Mouse (Mus musculus): ENCODE data around the gene Cdc42ep4. TPM values are rescaled to one million over a fixed set of nuclear protein-coding genes. Genes with fewer than 3 reads are reported as not detected.
A peak's percentile ranks its signal among the peaks of the same experiment; 100 is the strongest.

Gene Cdc42ep4
- polyA plus RNA-seq, 1 experiment = 32.4 TPM

- H3K36me3 ChIP-seq (ENCODE audit: control insufficient read depth, insufficient read depth, low read length, poor library complexity, severe bottlenecking) = peaks cover 24% of the 10 kb centered on the region
Observed at GRCm38 (mm10) chr11:113731945-113732612, 19.6 kb downstream of the Cdc42ep4 start.

GRCm38 (mm10) chr11:113730879-113731278 is 20.8 kb downstream of the Cdc42ep4 start:
- Histone ChIP-seq H3K9me3 (replicated peaks; ENCODE audit: control insufficient read depth, insufficient read depth, low read length, poor library complexity, severe bottlenecking) (no peaks in the 10 kb centered on the region), H3K27me3 (ENCODE audit: control insufficient read depth, insufficient read depth, low read length, poor library complexity, severe bottlenecking) (no peaks in the 10 kb centered on the region), H3K27ac (ENCODE audit: insufficient read depth, low read length) (no peak overlapping the region), H3K36me3 (ENCODE audit: control insufficient read depth, insufficient read depth, low read length, poor library complexity, severe bottlenecking) (peaks cover 25% of the 10 kb centered on the region), H3K9ac (ENCODE audit: low read depth, poor library complexity, severe bottlenecking) (no peak overlapping the region), H3K4me1 (ENCODE audit: control insufficient read depth, insufficient read depth, low read length) (peaks cover 4% of the 10 kb centered on the region), H3K4me3 (ENCODE audit: low read depth, low read length) (no peak overlapping the region)
- TF ChIP-seq EP300 (IDR thresholded peaks at IDR 0.05; ENCODE audit: insufficient read depth, low read depth, low read length) (no peak), CTCF (IDR thresholded peaks at IDR 0.05; ENCODE audit: low read depth, low read length) (no peak), POLR2A (IDR thresholded peaks at IDR 0.05; ENCODE audit: insufficient read depth, low read length) (no peak)

More at GRCm38 (mm10) chr11:113731945-113732612, 19.6 kb downstream of the Cdc42ep4 start:
- no peak for TF ChIP-seq POLR2A (IDR thresholded peaks at IDR 0.05; ENCODE audit: insufficient read depth, low read length)
- peak; percentile 14 for TF ChIP-seq CTCF (IDR thresholded peaks at IDR 0.05; ENCODE audit: low read depth, low read length)
- Histone ChIP-seq H3K27ac (ENCODE audit: insufficient read depth, low read length) (no peak overlapping the region), H3K4me3 (ENCODE audit: low read depth, low read length) (no peak overlapping the region), H3K9ac (ENCODE audit: low read depth, poor library complexity, severe bottlenecking) (no peak overlapping the region), H3K9me3 (replicated peaks; ENCODE audit: control insufficient read depth, insufficient read depth, low read length, poor library complexity, severe bottlenecking) (no peaks in the 10 kb centered on the region), H3K27me3 (ENCODE audit: control insufficient read depth, insufficient read depth, low read length, poor library complexity, severe bottlenecking) (no peaks in the 10 kb centered on the region), H3K4me1 (ENCODE audit: control insufficient read depth, insufficient read depth, low read length) (peaks cover 4% of the 10 kb centered on the region)

- TF ChIP-seq EP300 (IDR thresholded peaks at IDR 0.05; ENCODE audit: insufficient read depth, low read depth, low read length) = no peak
- TF ChIP-seq CTCF (IDR thresholded peaks at IDR 0.05; ENCODE audit: low read depth, low read length) = no peak
- no peak for TF ChIP-seq POLR2A (IDR thresholded peaks at IDR 0.05; ENCODE audit: insufficient read depth, low read length)
- Histone ChIP-seq H3K4me3 (ENCODE audit: low read depth, low read length) (no peak overlapping the region), H3K4me1 (ENCODE audit: control insufficient read depth, insufficient read depth, low read length) (peaks cover 4% of the 10 kb centered on the region), H3K27me3 (ENCODE audit: control insufficient read depth, insufficient read depth, low read length, poor library complexity, severe bottlenecking) (no peaks in the 10 kb centered on the region), H3K9ac (ENCODE audit: low read depth, poor library complexity, severe bottlenecking) (no peak overlapping the region), H3K9me3 (replicated peaks; ENCODE audit: control insufficient read depth, insufficient read depth, low read length, poor library complexity, severe bottlenecking) (no peaks in the 10 kb centered on the region), H3K27ac (ENCODE audit: insufficient read depth, low read length) (no peak overlapping the region), H3K36me3 (ENCODE audit: control insufficient read depth, insufficient read depth, low read length, poor library complexity, severe bottlenecking) (peaks cover 25% of the 10 kb centered on the region)
Observed at GRCm38 (mm10) chr11:113729917-113730316, 21.8 kb downstream of the Cdc42ep4 start.

GRCm38 (mm10) chr11:113729239-113729638 is 22.4 kb downstream of the Cdc42ep4 start:
- Histone ChIP-seq H3K4me1 (ENCODE audit: control insufficient read depth, insufficient read depth, low read length) (peaks cover 3% of the 10 kb centered on the region), H3K27ac (ENCODE audit: insufficient read depth, low read length) (no peak overlapping the region), H3K9ac (ENCODE audit: low read depth, poor library complexity, severe bottlenecking) (no peak overlapping the region), H3K27me3 (ENCODE audit: control insufficient read depth, insufficient read depth, low read length, poor library complexity, severe bottlenecking) (no peaks in the 10 kb centered on the region), H3K36me3 (ENCODE audit: control insufficient read depth, insufficient read depth, low read length, poor library complexity, severe bottlenecking) (peaks cover 25% of the 10 kb centered on the region), H3K9me3 (replicated peaks; ENCODE audit: control insufficient read depth, insufficient read depth, low read length, poor library complexity, severe bottlenecking) (no peaks in the 10 kb centered on the region), H3K4me3 (ENCODE audit: low read depth, low read length) (no peak overlapping the region)
- TF ChIP-seq CTCF (IDR thresholded peaks at IDR 0.05; ENCODE audit: low read depth, low read length) (no peak), POLR2A (IDR thresholded peaks at IDR 0.05; ENCODE audit: insufficient read depth, low read length) (no peak), EP300 (IDR thresholded peaks at IDR 0.05; ENCODE audit: insufficient read depth, low read depth, low read length) (no peak)

DNA sequence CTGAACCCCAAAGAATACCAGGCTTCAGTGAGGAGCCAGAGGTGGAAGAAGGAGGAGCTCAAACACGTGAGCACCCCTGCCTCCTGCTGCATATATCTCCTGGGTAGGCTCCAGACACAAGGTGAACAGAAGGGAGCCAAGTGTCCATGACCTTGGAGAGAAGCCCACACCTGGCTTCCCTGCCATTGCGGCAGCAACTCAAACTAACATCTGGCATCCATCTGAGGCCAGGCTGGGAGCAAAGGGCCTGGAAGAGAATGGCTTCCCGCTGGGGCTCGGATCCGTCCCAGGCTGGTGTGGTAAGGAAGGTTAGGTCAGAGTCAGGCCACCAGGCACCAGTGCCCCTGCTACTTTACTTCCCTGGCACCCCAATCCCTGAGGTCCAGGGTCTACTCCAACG is 23.7 kb downstream of the Cdc42ep4 start:
- Histone ChIP-seq H3K4me3 (ENCODE audit: low read depth, low read length) (no peak overlapping the region), H3K36me3 (ENCODE audit: control insufficient read depth, insufficient read depth, low read length, poor library complexity, severe bottlenecking) (peaks cover 25% of the 10 kb centered on the region), H3K9ac (ENCODE audit: low read depth, poor library complexity, severe bottlenecking) (no peak overlapping the region), H3K4me1 (ENCODE audit: control insufficient read depth, insufficient read depth, low read length) (peaks cover 3% of the 10 kb centered on the region), H3K9me3 (replicated peaks; ENCODE audit: control insufficient read depth, insufficient read depth, low read length, poor library complexity, severe bottlenecking) (no peaks in the 10 kb centered on the region), H3K27me3 (ENCODE audit: control insufficient read depth, insufficient read depth, low read length, poor library complexity, severe bottlenecking) (no peaks in the 10 kb centered on the region), H3K27ac (ENCODE audit: insufficient read depth, low read length) (no peak overlapping the region)
- TF ChIP-seq EP300 (IDR thresholded peaks at IDR 0.05; ENCODE audit: insufficient read depth, low read depth, low read length) (no peak), POLR2A (IDR thresholded peaks at IDR 0.05; ENCODE audit: insufficient read depth, low read length) (no peak), CTCF (IDR thresholded peaks at IDR 0.05; ENCODE audit: low read depth, low read length) (no peak)

- Histone ChIP-seq H3K4me3 (ENCODE audit: low read depth, low read length) (no peak overlapping the region), H3K36me3 (ENCODE audit: control insufficient read depth, insufficient read depth, low read length, poor library complexity, severe bottlenecking) (peaks cover 25% of the 10 kb centered on the region), H3K27ac (ENCODE audit: insufficient read depth, low read length) (no peak overlapping the region), H3K9me3 (replicated peaks; ENCODE audit: control insufficient read depth, insufficient read depth, low read length, poor library complexity, severe bottlenecking) (no peaks in the 10 kb centered on the region), H3K27me3 (ENCODE audit: control insufficient read depth, insufficient read depth, low read length, poor library complexity, severe bottlenecking) (no peaks in the 10 kb centered on the region), H3K9ac (ENCODE audit: low read depth, poor library complexity, severe bottlenecking) (no peak overlapping the region), H3K4me1 (ENCODE audit: control insufficient read depth, insufficient read depth, low read length) (peaks cover 3% of the 10 kb centered on the region)
- no peak for TF ChIP-seq CTCF (IDR thresholded peaks at IDR 0.05; ENCODE audit: low read depth, low read length)
- no peak for TF ChIP-seq POLR2A (IDR thresholded peaks at IDR 0.05; ENCODE audit: insufficient read depth, low read length)
- TF ChIP-seq EP300 (IDR thresholded peaks at IDR 0.05; ENCODE audit: insufficient read depth, low read depth, low read length) = no peak
Observed at GRCm38 (mm10) chr11:113726994-113727888, 24.4 kb downstream of the Cdc42ep4 start.

Measured in ES-Bruce4 (cell line).